Mouse (Mus musculus): ENCODE measurements at regions not wholly inside any gene's neighbourhood (a gene's known extent, or its start where the extent isn't known, plus 50 kb on each side); places are given as distances from the start of the nearest gene placed in this dataset.

DNA sequence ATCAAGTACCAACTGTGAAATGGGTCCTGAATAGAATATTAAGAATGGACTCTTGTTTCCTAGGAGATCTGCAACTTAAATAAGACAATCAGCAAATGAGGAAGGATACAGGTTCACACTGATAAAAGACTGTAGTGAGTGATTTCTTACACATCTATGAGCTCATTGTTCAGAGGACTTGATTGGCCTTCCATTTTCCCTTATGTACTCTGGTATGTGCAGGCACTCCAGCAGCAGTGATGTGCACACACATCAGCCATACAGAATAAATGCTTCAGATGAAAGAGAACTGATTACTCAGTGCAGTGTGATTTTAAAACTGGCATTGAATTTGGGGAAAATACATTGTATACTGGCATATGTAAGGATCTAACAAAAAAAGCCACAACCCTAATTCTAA lies 636.8 kb upstream of the Stxbp6 start:
- Histone ChIP-seq H3K4me3 (no peak overlapping the region), H3K36me3 (ENCODE audit: control insufficient read depth, insufficient read depth) (no peaks in the 10 kb centered on the region), H3K27me3 (ENCODE audit: control insufficient read depth, insufficient read depth, insufficient read length) (no peaks in the 10 kb centered on the region), H3ac (ENCODE audit: control insufficient read depth, insufficient read length) (no peak overlapping the region), H3K4me2 (ENCODE audit: low read depth) (no peak overlapping the region), H3K79me2 (ENCODE audit: control insufficient read depth, insufficient read depth) (no peaks in the 10 kb centered on the region)
- TF ChIP-seq MAX (IDR thresholded peaks at IDR 0.05; ENCODE audit: low read depth) (no peak), REST (IDR thresholded peaks at IDR 0.05; ENCODE audit: insufficient read depth, insufficient read length) (no peak), CEBPB (IDR thresholded peaks at IDR 0.05; ENCODE audit: insufficient read depth, poor library complexity, severe bottlenecking) (no peak), TCF12 (IDR thresholded peaks at IDR 0.05; ENCODE audit: insufficient read depth, poor library complexity, severe bottlenecking) (no peak), POLR2AphosphoS2 (IDR thresholded peaks at IDR 0.05; ENCODE audit: insufficient read length, low read depth) (no peak), POLR2A (IDR thresholded peaks at IDR 0.05; ENCODE audit: insufficient read length, low read depth) (no peak), USF1 (IDR thresholded peaks at IDR 0.05; ENCODE audit: low read depth) (no peak), MYOD1 (IDR thresholded peaks at IDR 0.05; ENCODE audit: control insufficient read depth in 1 of 3, insufficient read length in 2 of 3, low read depth in 2 of 3) (no peak), E2F4 (IDR thresholded peaks at IDR 0.05; ENCODE audit: insufficient read depth) (no peak), TCF3 (IDR thresholded peaks at IDR 0.05; ENCODE audit: insufficient read length, low read depth) (no peak), MYOG (IDR thresholded peaks at IDR 0.05; ENCODE audit: control insufficient read depth in 1 of 3, insufficient read depth in 1 of 3, insufficient read length in 2 of 3, low read depth in 2 of 3) (no peak), SRF (IDR thresholded peaks at IDR 0.05; ENCODE audit: control insufficient read depth, insufficient read length, low read depth) (no peak)

DNA sequence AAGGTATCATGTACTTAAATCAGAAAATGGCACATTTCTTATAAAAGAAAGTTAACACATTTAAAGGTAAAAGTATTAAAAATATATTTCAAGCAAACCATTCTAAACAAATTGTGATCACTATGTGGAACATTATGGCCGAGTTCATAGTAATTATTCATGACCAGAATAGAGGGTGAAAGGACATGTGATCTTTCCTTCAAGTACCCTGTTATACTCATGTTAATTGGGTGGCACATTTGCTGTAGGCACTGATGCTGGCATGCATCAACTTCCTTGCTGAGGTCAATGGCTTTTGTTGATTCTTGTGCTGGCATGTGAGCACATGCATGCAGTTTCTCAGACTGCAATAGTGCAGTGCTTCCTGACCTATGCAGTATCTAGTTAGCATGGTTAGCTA lies 636.3 kb upstream of the Stxbp6 start:
- H3ac ChIP-seq (ENCODE audit: control insufficient read depth, insufficient read length) = no peak overlapping the region
- H3K79me2 ChIP-seq (ENCODE audit: control insufficient read depth, insufficient read depth) = no peaks in the 10 kb centered on the region
- H3K27me3 ChIP-seq (ENCODE audit: control insufficient read depth, insufficient read depth, insufficient read length) = no peaks in the 10 kb centered on the region
- no peak overlapping the region for H3K4me2 ChIP-seq (ENCODE audit: low read depth)
- no peaks in the 10 kb centered on the region for H3K36me3 ChIP-seq (ENCODE audit: control insufficient read depth, insufficient read depth)
- H3K4me3 ChIP-seq = no peak overlapping the region
- no peak for TF ChIP-seq POLR2A (IDR thresholded peaks at IDR 0.05; ENCODE audit: insufficient read length, low read depth)
- no peak for TF ChIP-seq E2F4 (IDR thresholded peaks at IDR 0.05; ENCODE audit: insufficient read depth)
- no peak for TF ChIP-seq SRF (IDR thresholded peaks at IDR 0.05; ENCODE audit: control insufficient read depth, insufficient read length, low read depth)
- TF ChIP-seq TCF12 (IDR thresholded peaks at IDR 0.05; ENCODE audit: insufficient read depth, poor library complexity, severe bottlenecking) = no peak
- TF ChIP-seq CEBPB (IDR thresholded peaks at IDR 0.05; ENCODE audit: insufficient read depth, poor library complexity, severe bottlenecking) = no peak
- TF ChIP-seq POLR2AphosphoS2 (IDR thresholded peaks at IDR 0.05; ENCODE audit: insufficient read length, low read depth) = no peak
- TF ChIP-seq MYOD1 (IDR thresholded peaks at IDR 0.05; ENCODE audit: control insufficient read depth in 1 of 3, insufficient read length in 2 of 3, low read depth in 2 of 3) = no peak
- no peak for TF ChIP-seq USF1 (IDR thresholded peaks at IDR 0.05; ENCODE audit: low read depth)
- TF ChIP-seq MYOG (IDR thresholded peaks at IDR 0.05; ENCODE audit: control insufficient read depth in 1 of 3, insufficient read depth in 1 of 3, insufficient read length in 2 of 3, low read depth in 2 of 3) = no peak
- TF ChIP-seq MAX (IDR thresholded peaks at IDR 0.05; ENCODE audit: low read depth) = no peak
- no peak for TF ChIP-seq TCF3 (IDR thresholded peaks at IDR 0.05; ENCODE audit: insufficient read length, low read depth)
- TF ChIP-seq REST (IDR thresholded peaks at IDR 0.05; ENCODE audit: insufficient read depth, insufficient read length) = no peak

DNA sequence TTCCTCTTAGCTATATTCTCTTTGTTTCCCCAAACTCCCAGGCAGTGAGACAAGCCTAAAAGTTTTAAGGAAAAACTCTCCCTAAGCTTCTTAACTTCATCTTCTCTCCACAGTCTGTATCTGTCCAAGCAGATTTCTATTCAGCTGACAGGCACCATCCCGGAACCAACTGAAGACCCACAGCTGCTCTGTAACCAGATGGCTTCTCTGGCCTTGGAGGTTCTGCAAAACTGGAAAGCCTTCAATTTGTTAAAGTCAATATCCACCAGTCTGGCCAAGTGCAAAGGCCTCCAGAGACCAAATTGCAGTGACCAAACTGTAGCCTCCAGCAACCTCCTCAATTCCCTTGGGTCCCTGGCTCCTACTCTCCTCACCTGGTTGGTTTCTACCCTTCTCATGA lies 614.8 kb upstream of the Stxbp6 start:
- no peak overlapping the region for H3K4me2 ChIP-seq (ENCODE audit: low read depth)
- TF ChIP-seq CEBPB (IDR thresholded peaks at IDR 0.05; ENCODE audit: insufficient read depth, poor library complexity, severe bottlenecking) (no peak), USF1 (IDR thresholded peaks at IDR 0.05; ENCODE audit: low read depth) (no peak), TCF12 (IDR thresholded peaks at IDR 0.05; ENCODE audit: insufficient read depth, poor library complexity, severe bottlenecking) (no peak), MYOD1 (IDR thresholded peaks at IDR 0.05; ENCODE audit: control insufficient read depth in 1 of 3, insufficient read length in 2 of 3, low read depth in 2 of 3) (no peak), SRF (IDR thresholded peaks at IDR 0.05; ENCODE audit: control insufficient read depth, insufficient read length, low read depth) (no peak), MAX (IDR thresholded peaks at IDR 0.05; ENCODE audit: low read depth) (no peak), POLR2AphosphoS2 (IDR thresholded peaks at IDR 0.05; ENCODE audit: insufficient read length, low read depth) (no peak), E2F4 (IDR thresholded peaks at IDR 0.05; ENCODE audit: insufficient read depth) (no peak), MYOG (IDR thresholded peaks at IDR 0.05; ENCODE audit: control insufficient read depth in 1 of 3, insufficient read depth in 1 of 3, insufficient read length in 2 of 3, low read depth in 2 of 3) (no peak), TCF3 (IDR thresholded peaks at IDR 0.05; ENCODE audit: insufficient read length, low read depth) (no peak), POLR2A (IDR thresholded peaks at IDR 0.05; ENCODE audit: insufficient read length, low read depth) (no peak)

DNA sequence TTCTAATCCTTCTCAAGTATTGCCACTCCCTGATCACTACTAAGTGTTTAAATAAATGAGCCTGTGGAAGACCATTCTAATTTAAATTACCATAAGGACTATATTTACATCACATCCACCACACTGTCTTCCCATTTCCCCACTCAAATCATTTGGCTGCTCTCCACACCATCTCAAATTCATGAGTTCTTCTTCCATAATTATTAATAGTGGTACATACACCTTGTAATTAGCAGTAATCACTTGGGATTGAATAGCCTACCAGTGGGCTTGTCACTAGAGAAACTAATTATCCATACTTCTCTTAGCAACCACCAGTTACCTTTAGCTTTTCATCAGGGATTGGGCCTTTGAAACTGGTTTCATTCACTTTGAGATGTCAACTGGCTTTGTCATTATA lies 612.3 kb upstream of the Stxbp6 start:
- H3K27me3 ChIP-seq (ENCODE audit: control insufficient read depth, insufficient read depth, insufficient read length) = no peaks in the 10 kb centered on the region
- TF ChIP-seq REST (IDR thresholded peaks at IDR 0.05; ENCODE audit: insufficient read depth, insufficient read length) = no peak
- TF ChIP-seq TCF3 (IDR thresholded peaks at IDR 0.05; ENCODE audit: insufficient read length, low read depth) = no peak
- TF ChIP-seq POLR2AphosphoS2 (IDR thresholded peaks at IDR 0.05; ENCODE audit: insufficient read length, low read depth) = no peak
- TF ChIP-seq MYOG (IDR thresholded peaks at IDR 0.05; ENCODE audit: control insufficient read depth in 1 of 3, insufficient read depth in 1 of 3, insufficient read length in 2 of 3, low read depth in 2 of 3) = no peak
- TF ChIP-seq POLR2A (IDR thresholded peaks at IDR 0.05; ENCODE audit: insufficient read length, low read depth) = no peak
- TF ChIP-seq SRF (IDR thresholded peaks at IDR 0.05; ENCODE audit: control insufficient read depth, insufficient read length, low read depth) = no peak
- no peaks in the 10 kb centered on the region for H3K36me3 ChIP-seq (ENCODE audit: control insufficient read depth, insufficient read depth)
- no peak overlapping the region for H3ac ChIP-seq (ENCODE audit: control insufficient read depth, insufficient read length)
- no peaks in the 10 kb centered on the region for H3K79me2 ChIP-seq (ENCODE audit: control insufficient read depth, insufficient read depth)
- H3K4me3 ChIP-seq = no peak overlapping the region
- no peak overlapping the region for H3K4me2 ChIP-seq (ENCODE audit: low read depth)

More for the DNA sequence above, 614.8 kb upstream of the Stxbp6 start:
- H3ac ChIP-seq (ENCODE audit: control insufficient read depth, insufficient read length) = no peak overlapping the region
- no peak overlapping the region for H3K4me3 ChIP-seq
- H3K79me2 ChIP-seq (ENCODE audit: control insufficient read depth, insufficient read depth) = no peaks in the 10 kb centered on the region
- no peaks in the 10 kb centered on the region for H3K27me3 ChIP-seq (ENCODE audit: control insufficient read depth, insufficient read depth, insufficient read length)
- no peaks in the 10 kb centered on the region for H3K36me3 ChIP-seq (ENCODE audit: control insufficient read depth, insufficient read depth)

DNA sequence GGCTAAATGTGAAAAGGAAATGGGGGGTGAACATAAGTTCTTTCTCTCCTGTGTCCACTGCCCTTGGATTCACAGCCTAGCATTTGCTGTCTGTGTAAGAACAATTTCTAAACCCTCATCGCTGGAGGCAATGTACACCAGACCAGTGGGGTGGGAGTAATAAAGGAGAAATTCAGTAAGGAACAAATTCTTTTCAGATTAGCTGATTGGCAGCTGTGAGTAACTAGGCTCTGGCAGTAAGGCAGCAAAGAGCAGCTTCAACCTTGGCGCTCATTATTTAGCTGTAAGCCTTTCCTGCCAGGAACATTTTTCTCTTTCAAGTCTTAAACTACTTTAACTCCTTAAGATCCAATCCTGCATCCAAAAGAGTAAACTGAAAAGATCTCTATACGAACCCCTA lies 597.9 kb upstream of the Stxbp6 start:
- TF ChIP-seq TCF3 (IDR thresholded peaks at IDR 0.05; ENCODE audit: insufficient read length, low read depth) (no peak), MYOD1 (IDR thresholded peaks at IDR 0.05; ENCODE audit: control insufficient read depth in 1 of 3, insufficient read length in 2 of 3, low read depth in 2 of 3) (no peak), REST (IDR thresholded peaks at IDR 0.05; ENCODE audit: insufficient read depth, insufficient read length) (no peak), SRF (IDR thresholded peaks at IDR 0.05; ENCODE audit: control insufficient read depth, insufficient read length, low read depth) (no peak), E2F4 (IDR thresholded peaks at IDR 0.05; ENCODE audit: insufficient read depth) (no peak), CEBPB (IDR thresholded peaks at IDR 0.05; ENCODE audit: insufficient read depth, poor library complexity, severe bottlenecking) (no peak), USF1 (IDR thresholded peaks at IDR 0.05; ENCODE audit: low read depth) (no peak), POLR2A (IDR thresholded peaks at IDR 0.05; ENCODE audit: insufficient read length, low read depth) (no peak), POLR2AphosphoS2 (IDR thresholded peaks at IDR 0.05; ENCODE audit: insufficient read length, low read depth) (no peak), TCF12 (IDR thresholded peaks at IDR 0.05; ENCODE audit: insufficient read depth, poor library complexity, severe bottlenecking) (no peak), MYOG (IDR thresholded peaks at IDR 0.05; ENCODE audit: control insufficient read depth in 1 of 3, insufficient read depth in 1 of 3, insufficient read length in 2 of 3, low read depth in 2 of 3) (no peak), MAX (IDR thresholded peaks at IDR 0.05; ENCODE audit: low read depth) (no peak)

More for the DNA sequence above, 597.9 kb upstream of the Stxbp6 start:
- Histone ChIP-seq H3K27me3 (ENCODE audit: control insufficient read depth, insufficient read depth, insufficient read length) (no peaks in the 10 kb centered on the region), H3K79me2 (ENCODE audit: control insufficient read depth, insufficient read depth) (no peaks in the 10 kb centered on the region), H3K4me2 (ENCODE audit: low read depth) (no peak overlapping the region), H3K4me3 (no peak overlapping the region), H3K36me3 (ENCODE audit: control insufficient read depth, insufficient read depth) (no peaks in the 10 kb centered on the region), H3ac (ENCODE audit: control insufficient read depth, insufficient read length) (no peak overlapping the region)

Data from myocyte (in vitro differentiated cells).